Mouse (Mus musculus) right cerebral cortex, postnatal 14 days (tissue): Measurements from ENCODE around the gene Ssna1.

Experiments used
- DNase-seq: peaks from one replicate; pipeline ENCODE4 v3.0.0; 2022

Gene Ssna1

DNA sequence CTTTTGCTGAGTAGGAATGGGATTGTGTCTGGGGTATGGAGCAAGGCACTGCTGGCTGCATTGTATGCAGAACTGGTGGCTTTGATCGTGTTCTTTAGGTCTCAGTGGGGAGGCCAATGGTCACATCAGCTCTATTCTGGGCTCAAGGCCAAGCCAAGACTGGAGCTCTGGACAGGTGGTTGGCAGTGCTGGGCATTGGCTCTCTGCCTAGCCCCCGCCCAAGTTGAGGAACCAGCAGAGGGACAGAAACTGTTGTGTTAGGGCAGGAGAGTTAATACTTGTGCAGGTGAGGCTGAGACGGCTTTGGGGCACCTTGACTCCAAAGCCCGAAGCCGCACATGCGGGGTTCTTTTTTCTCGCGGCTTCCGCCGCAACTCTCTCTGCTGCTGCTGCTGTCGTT is 17.4 kb upstream of the Ssna1 start, which contains the start of gene Lrrc26:
Gene Lrrc26 (plus strand): TSS at position 265 of the 400 bp plus-strand sequence.
- no peak for DNase-seq

DNA sequence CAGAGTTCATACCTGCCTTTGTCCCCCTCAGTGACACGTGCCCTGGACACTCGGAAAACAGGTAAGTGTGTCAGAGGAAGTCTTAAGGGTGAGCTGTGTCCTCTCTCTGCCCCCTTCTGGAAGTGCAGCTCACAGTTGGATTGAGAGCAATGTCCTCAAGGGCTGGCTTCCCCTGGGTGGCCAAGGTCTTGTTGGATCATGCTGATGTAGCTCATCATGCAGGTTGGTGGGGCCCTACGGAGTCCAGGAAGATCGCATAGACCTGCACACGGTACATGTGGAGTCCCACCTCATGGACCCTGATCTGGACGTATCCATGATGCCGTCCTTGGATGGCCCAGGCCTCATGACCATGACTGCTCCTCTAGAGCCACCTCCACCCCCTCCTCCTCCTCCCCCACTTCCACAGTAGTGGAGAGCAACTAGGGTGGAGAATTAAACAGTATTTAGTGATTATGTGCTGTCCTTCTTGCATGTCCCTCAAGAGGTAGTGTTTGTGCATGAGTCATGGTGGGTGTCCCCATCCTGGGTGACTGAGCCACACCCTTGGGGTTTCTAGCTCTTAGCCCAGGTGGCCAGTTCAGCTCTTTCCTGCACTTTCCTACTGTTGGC is 16.6 kb upstream of the Ssna1 start:
- DNase-seq, result no peak

DNA sequence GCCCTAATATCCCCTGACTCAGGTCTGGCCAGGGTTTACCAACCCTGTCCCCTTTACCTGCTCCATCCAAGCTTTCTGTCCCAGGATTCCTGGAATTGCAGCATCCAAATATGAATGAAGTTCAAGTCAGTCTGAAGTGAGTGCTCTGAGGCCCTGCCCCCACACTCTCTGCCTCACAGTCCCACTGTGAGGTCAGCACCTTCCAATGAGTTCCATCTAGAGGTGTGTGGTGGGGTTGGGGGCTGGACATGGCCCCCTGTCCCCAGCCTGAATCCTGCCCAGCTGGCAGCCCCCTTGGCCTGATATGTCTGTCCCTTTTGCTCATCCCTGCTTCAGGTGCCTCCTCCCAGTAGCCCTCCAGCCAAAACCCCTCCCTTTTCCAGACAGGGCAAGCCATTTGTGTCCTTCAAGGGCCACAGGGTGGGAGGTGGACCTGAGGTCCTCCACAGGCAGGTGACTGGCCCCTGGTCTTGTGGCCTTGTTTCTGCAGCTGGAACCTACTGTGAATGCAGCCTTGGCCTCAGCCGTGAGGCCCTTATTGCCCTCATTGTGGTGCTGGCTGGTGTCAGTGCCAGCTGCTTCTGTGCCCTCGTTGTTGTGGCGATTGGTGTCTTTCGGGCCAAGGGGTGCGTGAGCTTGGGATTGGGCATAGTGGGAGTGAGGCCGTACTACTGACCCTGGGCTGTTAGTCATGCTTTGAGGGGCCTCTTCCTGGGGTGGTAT is 15.8 kb upstream of the Ssna1 start, which contains the start of gene Tmem210:
Gene Tmem210 (plus strand): TSS at position 219 of the 723 bp plus-strand sequence.
- DNase-seq, result no peak

DNA sequence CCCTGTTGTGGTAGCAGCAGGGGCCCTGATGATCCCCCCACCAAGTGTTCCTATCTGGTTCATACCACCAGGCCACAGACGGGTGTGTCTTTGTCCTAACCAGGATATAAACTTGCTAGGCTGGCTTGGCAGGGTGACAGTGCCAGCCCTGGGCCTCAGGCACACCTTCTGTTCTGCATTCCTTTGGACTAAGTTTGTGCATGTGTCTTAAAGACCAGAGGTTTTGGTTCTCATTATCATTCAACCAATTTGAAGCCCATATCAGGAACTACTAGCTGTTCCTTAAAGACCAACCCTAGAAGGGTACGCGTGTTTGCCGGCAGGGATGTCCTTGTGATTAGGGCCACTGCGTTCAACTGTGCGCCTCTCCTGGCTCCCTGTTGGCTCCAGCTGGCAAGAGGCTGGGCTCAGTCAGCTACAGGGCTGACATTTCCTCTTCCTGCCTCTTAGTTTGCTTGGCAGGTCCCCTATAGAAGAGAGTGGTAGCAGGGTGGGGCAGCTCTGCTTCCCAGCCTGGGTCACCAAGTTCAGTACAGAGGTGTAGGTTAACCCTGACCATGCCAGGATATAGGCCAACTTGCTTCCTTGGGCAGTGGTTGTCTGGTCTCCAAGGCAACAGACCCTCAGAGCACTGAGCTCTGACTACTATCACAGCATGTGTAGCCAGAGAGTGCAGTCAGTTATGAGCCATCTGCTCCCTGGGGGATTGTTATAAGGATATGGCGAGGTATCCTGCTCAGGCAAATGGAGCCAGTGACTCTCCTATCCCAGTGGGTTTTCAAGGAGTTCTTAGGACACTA is 14.8 kb upstream of the Ssna1 start:
- no peak for DNase-seq

DNA sequence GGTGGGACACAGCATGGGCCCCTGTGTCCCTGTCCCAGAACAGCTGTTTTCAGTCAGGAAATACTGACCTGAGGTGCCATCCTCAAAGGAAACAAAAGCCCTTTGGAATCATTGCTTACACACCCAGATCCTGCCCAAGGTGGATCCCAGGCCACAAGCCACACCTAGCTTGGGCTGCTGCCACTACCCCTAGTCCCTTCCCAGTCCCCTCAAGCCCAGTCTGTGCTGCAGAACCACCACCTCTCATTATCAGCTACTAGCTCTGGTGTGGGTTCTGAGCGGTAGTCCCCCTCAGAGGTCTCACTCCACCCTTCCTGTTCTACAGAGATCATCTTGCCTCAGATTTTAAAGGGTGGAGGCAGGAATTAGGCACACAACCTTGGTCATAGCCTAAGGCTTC is 14.1 kb upstream of the Ssna1 start:
- no peak for DNase-seq

DNA sequence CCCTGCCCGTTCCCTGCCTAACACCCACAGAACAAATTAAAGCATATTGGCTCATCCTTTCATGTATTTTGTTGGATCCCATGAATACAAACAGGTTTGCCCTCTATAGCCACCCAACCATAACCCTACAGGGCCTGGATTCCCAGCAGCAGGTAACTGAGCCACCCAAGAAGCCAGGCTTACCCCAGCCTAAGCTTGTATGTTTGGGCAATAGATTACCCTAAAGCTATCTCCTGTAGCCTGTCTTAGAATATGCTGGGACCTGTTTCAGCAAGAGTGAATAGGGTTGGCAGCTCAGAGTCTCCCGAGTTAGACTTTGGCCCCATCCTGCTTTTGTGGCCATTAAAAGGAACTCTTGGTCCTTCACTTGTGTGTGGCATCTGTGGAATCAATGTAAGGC is 13.3 kb upstream of the Ssna1 start:
- DNase-seq, result no peak

DNA sequence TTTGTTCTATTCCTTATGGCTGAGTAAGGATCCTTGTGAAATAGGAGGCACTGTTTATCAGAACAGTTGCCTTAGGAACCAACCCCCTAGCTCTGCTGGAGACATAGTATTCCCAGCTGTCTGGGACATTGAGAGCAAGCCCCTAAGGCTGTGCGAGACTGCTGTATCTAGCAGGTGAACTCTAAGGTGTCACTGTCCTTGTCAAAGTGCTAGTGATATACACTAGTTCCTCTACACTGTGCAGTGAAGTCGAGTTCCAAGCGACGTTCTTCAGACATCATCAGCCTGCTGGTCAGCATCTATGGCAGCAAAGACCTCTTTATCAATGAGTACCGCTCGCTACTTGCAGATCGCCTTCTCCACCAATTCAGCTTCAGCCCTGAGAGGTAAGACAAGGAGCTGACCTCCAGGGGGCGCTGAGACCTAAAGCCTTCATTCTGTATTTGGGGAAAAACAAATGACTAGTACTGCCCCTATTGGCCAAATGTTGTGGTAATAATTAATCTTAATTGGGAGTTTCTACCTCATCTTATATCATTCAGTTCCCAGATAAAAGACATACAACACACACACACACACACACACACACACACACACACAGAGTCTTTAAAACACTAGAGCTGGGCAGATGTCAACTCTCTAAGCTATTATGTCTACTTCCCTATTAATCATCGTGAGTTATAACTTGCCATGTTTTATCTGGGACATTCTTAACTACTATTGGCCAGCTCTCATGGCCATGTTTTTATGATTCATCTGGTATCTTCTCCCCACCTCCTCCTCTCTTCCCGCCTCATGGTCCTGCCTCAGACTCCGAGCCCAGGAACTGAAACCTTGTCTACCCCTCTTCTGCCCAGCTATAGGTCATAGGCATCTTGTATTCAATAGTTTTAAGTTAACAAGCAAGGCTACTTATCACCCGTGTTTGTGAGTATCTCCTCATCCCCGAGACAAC is 7.0 kb upstream of the Ssna1 start:
- peak; percentile 87 for DNase-seq

DNA sequence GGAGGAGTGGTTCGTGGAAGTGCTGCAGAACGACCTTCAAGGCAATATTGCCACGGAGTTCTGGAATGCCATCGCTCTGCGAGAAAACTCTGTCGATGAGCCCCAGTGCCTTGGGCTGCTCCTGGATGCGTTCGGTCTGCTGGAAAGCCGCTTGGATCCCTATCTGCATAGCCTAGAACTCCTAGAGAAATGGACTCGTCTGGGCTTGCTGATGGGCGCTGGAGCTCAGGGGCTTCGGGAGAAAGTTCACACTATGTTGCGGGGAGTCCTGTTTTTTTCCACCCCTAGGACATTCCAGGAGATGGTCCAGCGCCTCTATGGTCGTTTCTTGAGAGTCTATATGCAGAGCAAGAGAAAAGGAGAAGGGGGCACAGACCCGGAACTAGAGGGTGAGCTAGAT is 772 bp upstream of the Ssna1 start:
- DNase-seq, result no peak

DNA sequence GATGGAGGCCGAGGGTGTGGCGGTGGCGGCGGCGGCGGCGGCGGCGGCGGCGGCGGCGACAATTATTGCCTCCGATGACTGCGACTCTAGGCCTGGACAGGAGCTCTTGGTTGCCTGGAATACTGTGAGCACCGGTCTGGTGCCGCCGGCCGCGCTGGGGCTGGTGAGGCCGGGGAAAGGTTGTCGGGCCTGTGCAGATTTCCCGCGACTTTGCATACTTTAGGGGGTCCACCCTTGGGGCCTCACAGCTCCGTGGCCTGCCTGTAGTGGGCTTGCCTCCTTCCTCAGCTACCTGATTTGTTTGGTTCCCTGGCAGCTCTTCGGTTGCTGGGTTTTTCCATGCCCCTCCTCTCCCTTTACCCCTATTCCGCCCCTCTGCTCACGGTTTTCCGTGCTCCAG is 277 bp upstream of the Ssna1 start:
- no peak for DNase-seq

DNA sequence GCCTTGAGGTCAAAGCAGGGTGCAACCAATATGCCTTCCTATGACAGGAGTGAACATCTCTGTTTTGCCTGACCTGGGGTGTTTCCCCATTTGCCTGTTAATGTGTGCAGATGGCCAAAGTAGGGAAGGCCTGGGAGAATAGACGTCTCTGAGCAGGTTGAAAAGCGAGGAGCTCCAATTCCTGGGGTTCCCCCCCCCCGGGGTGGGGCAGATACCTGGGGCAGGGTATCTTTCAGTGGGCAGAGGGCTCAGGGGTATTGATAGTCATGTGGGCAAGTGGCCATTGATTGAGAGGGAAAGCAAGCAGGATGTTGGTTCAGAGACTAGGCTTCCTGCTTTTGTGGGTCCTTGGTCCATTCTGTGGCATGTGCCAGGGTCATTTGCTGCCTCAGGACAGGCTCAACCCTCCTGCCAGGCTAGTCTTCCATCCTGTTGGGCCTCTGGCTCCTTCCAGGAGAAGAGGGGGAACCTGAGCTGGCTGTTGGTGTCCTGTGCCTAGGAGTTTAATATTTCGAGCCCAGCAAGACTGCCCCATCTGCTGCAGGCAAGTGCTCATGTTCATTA is 4.4 kb downstream of the Ssna1 start:
- DNase-seq, result no peak

DNA sequence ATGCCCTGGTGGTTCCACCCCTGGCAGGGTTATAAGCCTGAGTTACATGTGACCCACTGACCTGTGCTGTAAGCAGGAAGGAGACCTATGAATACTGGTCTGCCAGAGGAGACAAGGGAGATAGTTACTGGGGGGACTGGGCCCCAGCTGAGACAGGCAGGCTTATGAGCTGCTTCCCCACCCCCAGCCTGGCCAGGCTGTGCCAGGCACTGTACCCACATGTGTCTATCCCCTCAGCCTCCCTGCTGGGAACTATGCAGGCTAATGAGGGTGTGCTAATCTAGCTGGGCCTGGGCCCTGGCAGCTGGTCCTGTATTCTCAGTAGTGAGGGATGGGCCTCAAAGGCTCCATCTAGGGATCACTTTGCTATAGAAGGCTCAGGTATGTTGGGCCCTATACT is 5.0 kb downstream of the Ssna1 start:
- DNase-seq, result no peak

DNA sequence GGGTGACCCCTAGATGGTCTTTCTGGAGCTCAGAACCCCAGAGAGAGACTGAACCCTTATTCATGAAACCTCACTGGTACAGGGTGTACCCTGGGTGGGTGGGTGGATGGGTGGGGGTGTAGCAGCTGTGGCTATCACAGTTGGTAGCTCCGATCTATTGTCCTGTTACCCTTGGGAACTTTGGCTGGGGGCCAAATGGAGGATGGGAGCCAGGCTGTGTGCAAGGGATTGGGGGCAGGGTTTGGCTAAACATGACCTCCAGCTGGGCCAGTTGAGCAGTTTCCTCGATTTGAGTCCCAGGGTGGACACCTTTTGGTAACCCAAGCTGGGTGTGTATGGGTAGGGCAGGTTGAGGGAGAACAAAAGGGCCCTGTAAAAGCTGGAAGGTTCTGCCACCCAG is 5.5 kb downstream of the Ssna1 start:
- no peak for DNase-seq

DNA sequence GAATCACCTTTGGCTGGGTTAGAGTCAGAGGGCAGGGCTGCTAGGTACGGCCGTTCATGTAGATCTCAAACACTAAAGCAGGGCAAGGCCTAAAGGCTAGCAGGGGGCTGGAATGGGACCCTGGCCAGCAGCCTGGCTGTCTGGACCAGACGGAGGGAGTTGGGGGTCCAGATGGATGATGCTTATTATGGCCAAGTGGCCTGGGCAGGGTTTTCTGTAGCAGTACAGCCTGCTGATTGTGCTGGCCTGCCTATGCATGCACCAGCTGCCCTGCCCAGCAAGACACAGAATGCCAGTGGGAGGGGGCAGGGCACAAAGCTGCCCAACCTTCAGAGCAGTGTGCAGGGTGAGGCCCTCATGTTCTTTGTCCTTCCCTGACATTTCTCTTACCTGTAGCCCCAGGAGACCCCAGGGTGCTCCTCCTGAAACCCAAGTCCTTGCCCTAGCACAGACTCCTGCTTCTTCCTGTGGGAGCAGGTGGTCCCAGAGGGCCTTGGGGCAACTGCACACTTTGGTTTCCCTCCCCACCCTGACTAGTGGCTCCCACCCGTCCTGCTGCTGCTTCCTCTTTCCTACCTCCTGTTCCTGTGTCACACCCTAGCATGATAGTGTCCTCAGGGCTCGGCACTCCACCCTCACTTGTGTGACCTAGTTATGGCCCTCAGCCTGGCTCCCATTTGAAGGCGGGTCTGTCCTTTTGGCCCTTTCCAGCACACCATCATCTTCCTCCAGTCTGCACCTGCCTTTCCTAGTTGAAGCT is 6.2 kb downstream of the Ssna1 start:
- no peak for DNase-seq

DNA sequence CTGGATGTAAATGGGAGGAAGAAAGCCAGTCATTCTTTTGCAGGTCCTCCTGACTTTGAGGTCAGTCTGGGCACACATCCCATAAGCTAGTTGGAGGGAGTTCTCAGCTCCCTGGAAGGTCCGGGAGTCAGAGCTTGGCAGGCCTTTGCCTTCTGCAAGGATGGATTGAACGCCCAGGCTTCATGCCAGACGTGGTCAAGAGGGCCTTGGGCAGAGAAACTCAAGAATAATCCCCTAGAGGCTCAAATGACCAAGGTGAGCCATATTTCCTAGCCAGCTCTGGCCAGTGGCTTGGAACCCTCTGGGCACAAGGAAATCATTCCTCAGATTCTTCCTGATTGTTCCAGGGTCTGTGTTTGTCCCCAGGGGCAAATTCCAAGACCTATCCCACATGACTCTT is 7.4 kb downstream of the Ssna1 start:
- DNase-seq, result no peak

DNA sequence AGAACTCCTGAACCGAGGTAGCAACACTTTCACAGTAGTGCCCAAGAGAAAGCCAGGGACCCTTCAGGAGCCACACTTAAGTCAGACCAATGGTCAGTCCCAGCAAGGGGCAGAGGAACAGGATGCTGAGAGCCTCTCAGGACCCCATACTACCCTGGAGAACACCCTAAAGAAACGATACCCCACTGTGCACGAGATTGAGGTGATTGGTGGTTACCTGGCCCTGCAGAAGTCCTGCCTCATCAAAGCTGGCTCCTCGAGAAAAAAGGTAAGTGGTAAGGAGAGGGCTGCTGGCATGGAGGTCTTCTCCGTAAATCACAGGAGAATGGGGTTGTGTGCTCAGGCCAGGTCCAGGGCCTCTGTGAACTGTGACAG is 8.0 kb downstream of the Ssna1 start:
- no peak for DNase-seq

DNA sequence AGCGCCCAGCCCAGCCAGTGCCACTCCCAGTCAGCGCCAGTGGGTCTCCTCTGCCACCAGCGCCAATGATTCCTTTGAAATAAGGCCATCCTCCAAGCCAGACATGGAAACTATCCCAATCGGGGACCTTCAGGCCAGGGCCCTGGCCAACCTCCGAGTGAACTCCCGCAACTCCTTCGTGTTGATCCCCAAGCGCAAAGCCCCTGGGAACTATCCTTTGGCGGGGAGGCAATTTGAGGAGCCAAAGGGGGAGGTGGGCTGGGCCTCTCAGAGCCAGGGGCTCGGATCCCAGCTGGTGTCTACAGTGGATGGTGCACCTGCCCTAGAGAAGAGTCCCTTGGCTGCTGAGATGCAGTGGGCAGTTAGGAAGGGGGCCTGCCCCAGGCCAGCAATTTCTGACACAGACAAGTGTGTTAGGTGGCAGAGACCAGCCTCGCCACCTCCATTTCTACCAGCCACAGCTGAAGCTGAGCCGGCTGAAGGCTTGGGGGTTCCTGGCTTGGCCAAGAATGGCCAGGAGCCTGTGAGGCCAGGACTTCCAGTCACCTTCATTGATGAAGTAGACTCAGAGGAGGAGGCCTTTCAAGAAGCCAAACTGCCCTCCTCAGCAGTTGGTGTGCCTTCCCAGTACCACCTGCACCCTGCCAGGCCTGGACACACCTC is 8.5 kb downstream of the Ssna1 start:
- DNase-seq, result no peak

DNA sequence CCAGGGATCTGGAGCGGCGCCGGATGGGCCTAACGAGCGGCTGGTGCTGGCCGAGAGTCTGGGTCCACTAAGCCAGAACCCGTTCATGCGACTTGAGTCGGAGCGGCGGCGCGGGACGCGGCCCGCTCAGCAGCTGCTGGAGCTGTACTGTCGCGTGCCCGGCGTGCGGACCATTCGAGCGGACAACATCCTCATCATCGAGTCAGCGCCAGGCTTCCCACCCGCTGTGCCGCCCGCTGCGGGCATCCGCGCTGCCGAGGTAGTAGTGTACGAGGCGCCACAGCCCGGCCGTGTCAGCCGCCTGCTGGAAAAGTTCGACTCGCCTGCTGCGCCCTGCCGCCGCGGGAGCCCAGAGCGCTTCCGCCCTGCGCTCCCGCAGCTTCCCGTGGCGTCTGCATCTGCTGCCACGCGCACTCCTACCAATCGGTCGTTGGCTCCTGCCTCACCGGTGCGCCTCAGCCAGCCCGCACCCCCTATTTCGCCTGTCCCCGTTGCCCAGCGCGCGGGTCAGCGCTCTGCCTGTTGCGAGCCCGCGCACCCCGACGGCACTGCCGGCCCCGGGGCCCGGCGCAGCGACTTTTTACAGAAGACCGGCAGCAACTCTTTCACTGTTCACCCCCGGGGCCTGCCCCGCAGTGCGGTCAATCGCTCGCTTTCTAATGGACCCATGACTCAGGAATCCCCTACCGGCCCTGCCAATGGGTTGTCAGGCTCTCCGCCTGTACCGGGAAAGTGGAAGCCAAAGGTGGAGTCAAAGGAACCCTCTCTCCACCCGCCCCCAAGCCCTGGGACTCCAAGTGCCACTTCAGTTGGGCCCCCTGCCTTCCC is 9.2 kb downstream of the Ssna1 start:
- peak; percentile 54 for DNase-seq

DNA sequence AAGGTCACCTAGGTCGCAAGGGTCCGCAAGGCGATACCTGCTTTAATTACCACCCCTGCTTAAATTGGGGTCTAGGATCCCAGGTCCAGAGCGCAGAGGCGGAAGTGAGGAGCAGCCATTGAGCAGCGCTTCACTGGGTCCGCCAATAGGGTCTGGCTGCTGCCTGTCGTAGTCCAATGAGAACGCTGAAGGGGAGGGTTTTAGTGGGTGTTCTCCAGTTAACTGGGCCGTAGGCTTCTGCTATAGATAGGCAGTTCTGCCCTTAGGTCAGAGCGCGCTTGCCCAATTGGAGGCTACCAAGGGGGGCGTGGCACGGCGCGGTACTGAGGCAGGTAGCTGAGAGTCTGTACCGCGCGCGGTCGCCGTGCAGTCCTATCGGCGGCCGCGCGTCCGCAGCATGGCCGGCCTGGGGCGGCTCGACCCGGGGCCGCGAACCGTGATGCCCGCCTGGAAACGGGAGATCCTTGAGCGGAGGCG is 9.9 kb downstream of the Ssna1 start, which contains the start of gene Tprn:
Gene Tprn (plus strand): TSS at position 328 of the 477 bp plus-strand sequence.
- peak; percentile 90 for DNase-seq

DNA sequence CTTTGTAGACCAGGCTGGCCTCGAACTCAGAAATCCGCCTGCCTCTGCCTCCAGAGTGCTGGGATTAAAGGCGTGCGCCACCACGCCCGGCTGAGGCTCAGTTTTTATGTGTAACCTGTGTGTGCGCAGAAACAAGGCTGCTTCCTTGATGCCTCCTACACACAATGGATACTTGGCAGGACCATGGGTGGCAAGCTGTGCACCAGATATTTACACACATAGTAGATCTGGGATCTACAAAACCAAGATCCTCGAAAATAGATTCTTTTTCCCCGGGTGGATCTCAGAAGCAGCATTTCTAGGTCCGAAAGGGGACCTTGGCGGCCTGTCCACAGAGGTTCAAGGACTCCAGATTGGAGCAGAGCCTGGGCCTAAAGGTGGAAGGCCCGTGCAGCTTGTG is 10.4 kb downstream of the Ssna1 start:
- no peak for DNase-seq

DNA sequence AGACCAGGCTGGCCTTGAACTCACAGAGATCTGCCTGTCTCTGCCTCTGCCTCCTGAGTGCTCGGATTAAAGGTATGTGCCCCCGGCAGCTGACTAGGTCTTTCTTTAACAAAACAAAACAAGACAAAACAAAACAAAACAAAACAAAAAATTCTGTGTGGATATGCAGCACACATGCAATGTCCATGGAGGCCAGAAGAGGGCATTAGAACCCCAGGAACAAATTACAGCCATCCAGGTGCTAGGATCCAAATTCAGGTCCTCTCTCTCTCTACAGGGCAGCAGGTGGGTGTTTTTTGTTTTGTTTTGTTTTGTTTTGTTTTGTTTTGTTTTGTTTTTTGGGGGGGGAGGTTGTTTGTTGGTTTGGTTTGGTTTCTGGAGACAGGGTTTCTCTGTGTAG is 13.4 kb downstream of the Ssna1 start:
- no peak for DNase-seq
